Mouse (Mus musculus): ENCODE results near the gene Sdc1. TPM values are rescaled to one million over a fixed set of nuclear protein-coding genes. Genes with fewer than 3 reads are reported as not detected.

Gene Sdc1
- polyA plus RNA-seq, 2 experiments: 238 to 268 TPM

GRCm38 (mm10) chr12:8831710-8832109 is 60.6 kb downstream of the Sdc1 start:
- H3K4me3 ChIP-seq (replicated peaks; ENCODE audit: low read length): no peak overlapping the region
- H3K9ac ChIP-seq (ENCODE audit: low read depth, low read length, severe bottlenecking): no peak overlapping the region
- no peak for DNase-seq (ENCODE audit: low spot score)
- H3K4me2 ChIP-seq (replicated peaks; ENCODE audit: low read depth, low read length, severe bottlenecking): no peak overlapping the region
- H3K9me3 ChIP-seq (ENCODE audit: control insufficient read depth, low read length): no peaks in the 10 kb centered on the region
- no peak for ATAC-seq (ENCODE audit: low FRiP score, low read depth)
- no peaks in the 10 kb centered on the region for H3K27me3 ChIP-seq (ENCODE audit: control insufficient read depth, insufficient read depth, low read length)
- H3K36me3 ChIP-seq (ENCODE audit: control insufficient read depth, insufficient read depth, low read length): no peaks in the 10 kb centered on the region
- no peak for TF ChIP-seq POLR2A (IDR thresholded peaks at IDR 0.05; ENCODE audit: borderline replicate concordance, extremely low read depth, insufficient read depth, insufficient read length)
- 81% methylated on average over 6 of the region's 6 CpGs for WGBS
- no peaks in the 10 kb centered on the region for H3K4me1 ChIP-seq (ENCODE audit: control insufficient read depth, insufficient read depth, low read length)
- H3K27ac ChIP-seq (replicated peaks; ENCODE audit: low read depth, low read length): no peak overlapping the region

- Histone ChIP-seq H3K9me3 (ENCODE audit: control insufficient read depth, low read length) (no peaks in the 10 kb centered on the region), H3K4me1 (ENCODE audit: control insufficient read depth, insufficient read depth, low read length) (peaks cover 8% of the 10 kb centered on the region; the same call in 1 of the 2 replicates), H3K4me2 (replicated peaks; ENCODE audit: low read depth, low read length, severe bottlenecking) (no peak overlapping the region), H3K9ac (ENCODE audit: low read depth, low read length, severe bottlenecking) (no peak overlapping the region), H3K27me3 (ENCODE audit: control insufficient read depth, insufficient read depth, low read length) (no peaks in the 10 kb centered on the region), H3K36me3 (ENCODE audit: control insufficient read depth, insufficient read depth, low read length) (no peaks in the 10 kb centered on the region), H3K4me3 (replicated peaks; ENCODE audit: low read length) (no peak overlapping the region), H3K27ac (replicated peaks; ENCODE audit: low read depth, low read length) (no peak overlapping the region)
- no peak for DNase-seq (ENCODE audit: low spot score)
- 69% methylated on average over 7 of the region's 7 CpGs for WGBS
- ATAC-seq (ENCODE audit: low FRiP score, low read depth): no peak
- no peak for TF ChIP-seq POLR2A (IDR thresholded peaks at IDR 0.05; ENCODE audit: borderline replicate concordance, extremely low read depth, insufficient read depth, insufficient read length)
These were observed 69.7 kb downstream of the Sdc1 start for GRCm38 (mm10) chr12:8840782-8841325.

GRCm38 (mm10) chr12:8842725-8843124 is 71.6 kb downstream of the Sdc1 start:
- no peak overlapping the region for H3K27ac ChIP-seq (replicated peaks; ENCODE audit: low read depth, low read length)
- ATAC-seq (ENCODE audit: low FRiP score, low read depth) (no peak), DNase-seq (ENCODE audit: low spot score) (no peak)
- H3K4me3 ChIP-seq (replicated peaks; ENCODE audit: low read length): no peak overlapping the region
- no peaks in the 10 kb centered on the region for H3K27me3 ChIP-seq (ENCODE audit: control insufficient read depth, insufficient read depth, low read length)
- WGBS: 30% methylated on average over 7 of the region's 7 CpGs
- H3K36me3 ChIP-seq (ENCODE audit: control insufficient read depth, insufficient read depth, low read length): no peaks in the 10 kb centered on the region
- no peak for TF ChIP-seq POLR2A (IDR thresholded peaks at IDR 0.05; ENCODE audit: borderline replicate concordance, extremely low read depth, insufficient read depth, insufficient read length)
- no peak overlapping the region for H3K4me2 ChIP-seq (replicated peaks; ENCODE audit: low read depth, low read length, severe bottlenecking)
- peaks cover 21% of the 10 kb centered on the region for H3K4me1 ChIP-seq (ENCODE audit: control insufficient read depth, insufficient read depth, low read length)
- no peaks in the 10 kb centered on the region for H3K9me3 ChIP-seq (ENCODE audit: control insufficient read depth, low read length)
- H3K9ac ChIP-seq (ENCODE audit: low read depth, low read length, severe bottlenecking): no peak overlapping the region

Other genes with a start within 250 kb of the Sdc1 start
- not detected in 2 replicates for gene Slc7a15, start 172.3 kb upstream of the Sdc1 start, polyA plus RNA-seq (2012; rRNA removed)
- not detected in 2 replicates for gene Slc7a15, start 172.3 kb upstream of the Sdc1 start, polyA plus RNA-seq (2014; fragmentation: Nextera tagmentation; extraction: Ambion mirVana)
- 64.3 and 76.1 TPM in 2 replicates for gene Pum2, start 97.2 kb upstream of the Sdc1 start, polyA plus RNA-seq (2012; rRNA removed)
- 57.5 and 64.9 TPM in 2 replicates for gene Pum2, start 97.2 kb upstream of the Sdc1 start, polyA plus RNA-seq (2014; fragmentation: Nextera tagmentation; extraction: Ambion mirVana)
- 619 and 677 TPM in 2 replicates for gene Laptm4a, start 150.3 kb downstream of the Sdc1 start, polyA plus RNA-seq (2012; rRNA removed)
- gene Laptm4a, start 150.3 kb downstream of the Sdc1 start, polyA plus RNA-seq (2014; fragmentation: Nextera tagmentation; extraction: Ambion mirVana): 358 and 364 TPM in 2 replicates
- 75.9 and 93.4 TPM in 2 replicates for gene Matn3, start 176.6 kb downstream of the Sdc1 start, polyA plus RNA-seq (2012; rRNA removed)
- gene Matn3, start 176.6 kb downstream of the Sdc1 start, polyA plus RNA-seq (2014; fragmentation: Nextera tagmentation; extraction: Ambion mirVana): 30.3 and 34.3 TPM in 2 replicates
- gene Wdr35, start 202.6 kb downstream of the Sdc1 start, polyA plus RNA-seq (2012; rRNA removed): 16.7 and 18.8 TPM in 2 replicates
- 17.8 and 22.3 TPM in 2 replicates for gene Wdr35, start 202.6 kb downstream of the Sdc1 start, polyA plus RNA-seq (2014; fragmentation: Nextera tagmentation; extraction: Ambion mirVana)

Measured in limb, embryonic 14.5 days (tissue).